Mouse (Mus musculus): ENCODE data around the gene Bcdin3d. TPM values are rescaled to one million over a fixed set of nuclear protein-coding genes. Genes with fewer than 3 reads are reported as not detected.
A peak's percentile ranks its signal among the peaks of the same experiment; 100 is the strongest.
"Not testable (repeated sequence)": the region's sequence is repeated elsewhere in the genome, so short reads cannot be mapped to it uniquely, and the experiment has no call there.

The Bcdin3d gene
- total RNA-seq, 2 experiments from 2014 or later = 4.6 to 4.7 TPM

DNA sequence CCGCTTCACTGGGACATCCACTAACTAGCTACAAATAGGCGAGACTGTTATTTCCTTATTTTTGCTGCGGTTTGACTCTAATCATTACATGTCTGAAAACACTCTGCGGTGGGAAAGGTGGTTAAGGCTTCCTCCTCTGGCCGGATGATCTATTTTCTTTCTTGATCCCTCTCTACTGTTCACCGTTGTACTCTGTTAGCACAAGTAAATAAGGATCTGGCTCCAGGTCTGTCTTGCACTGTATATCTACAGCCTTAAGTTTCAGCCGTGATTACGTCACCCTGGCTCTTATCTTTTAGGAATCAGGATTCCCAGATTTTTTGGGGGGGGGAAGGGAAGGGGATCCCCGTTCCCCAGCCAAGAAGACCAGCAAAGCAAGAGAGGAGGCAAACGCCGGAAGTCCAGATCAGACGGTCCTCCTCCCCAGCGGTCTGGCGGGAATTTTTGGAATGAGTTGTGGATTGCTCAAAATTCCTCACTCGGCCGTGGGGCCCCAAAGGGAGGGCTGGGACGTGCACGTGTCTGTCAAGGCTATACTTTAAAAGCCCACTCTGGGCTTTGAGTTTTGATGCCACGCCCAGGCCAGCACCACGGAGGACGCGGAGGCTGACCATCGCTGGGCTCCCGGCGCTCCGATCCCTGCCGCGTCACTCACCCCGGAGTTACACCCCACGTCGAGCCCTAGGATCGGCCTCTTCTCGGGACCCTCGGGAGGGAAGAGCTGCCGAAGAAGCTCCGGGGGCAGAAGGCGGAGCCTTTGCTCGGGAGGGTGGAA is 542 bp downstream of the Bcdin3d start:
- peak; percentile 54 to 57 for DNase-seq (ENCODE audit: low spot score in 2 of 2)

DNA sequence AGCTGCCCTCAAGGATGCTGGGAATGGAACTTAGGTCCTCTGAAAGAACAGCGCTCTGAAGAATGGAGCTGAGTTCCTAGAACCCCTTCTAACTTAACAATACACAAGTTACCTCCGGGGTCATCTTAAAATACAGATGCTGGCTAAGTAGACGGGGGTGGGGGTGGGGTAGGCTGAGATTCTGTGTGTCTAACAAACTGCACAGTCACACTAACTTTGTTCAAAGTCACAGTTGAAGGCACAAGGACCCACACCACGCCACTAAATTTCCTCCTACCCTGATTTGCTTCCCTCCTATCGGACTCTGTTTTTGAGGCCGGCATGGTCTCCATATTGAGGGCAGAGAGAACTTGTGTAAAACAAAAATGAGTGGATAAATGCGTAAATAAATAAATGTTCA is 1.6 kb downstream of the Bcdin3d start:
- no peak for DNase-seq (ENCODE audit: low spot score in 2 of 2)

DNA sequence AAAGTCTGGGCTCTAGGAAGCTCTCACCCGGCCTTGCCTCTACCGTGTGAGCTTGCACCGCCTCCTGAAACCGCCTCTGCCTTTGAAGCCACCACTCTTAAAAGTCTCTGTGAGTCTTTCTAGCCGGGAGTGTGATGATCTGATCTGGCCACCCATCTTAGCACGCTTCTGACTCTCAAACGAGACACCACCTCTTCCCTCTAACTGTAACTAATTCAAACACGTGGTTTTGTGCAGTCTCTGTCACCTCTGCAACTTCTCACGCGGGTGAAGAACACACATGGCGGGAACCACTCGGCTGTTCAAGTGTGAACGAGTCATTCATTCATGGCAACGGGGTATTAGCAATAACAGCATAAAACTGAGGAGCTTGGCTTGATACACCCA is 2.9 kb downstream of the Bcdin3d start:
- no peak for DNase-seq (ENCODE audit: low spot score in 2 of 2)

DNA sequence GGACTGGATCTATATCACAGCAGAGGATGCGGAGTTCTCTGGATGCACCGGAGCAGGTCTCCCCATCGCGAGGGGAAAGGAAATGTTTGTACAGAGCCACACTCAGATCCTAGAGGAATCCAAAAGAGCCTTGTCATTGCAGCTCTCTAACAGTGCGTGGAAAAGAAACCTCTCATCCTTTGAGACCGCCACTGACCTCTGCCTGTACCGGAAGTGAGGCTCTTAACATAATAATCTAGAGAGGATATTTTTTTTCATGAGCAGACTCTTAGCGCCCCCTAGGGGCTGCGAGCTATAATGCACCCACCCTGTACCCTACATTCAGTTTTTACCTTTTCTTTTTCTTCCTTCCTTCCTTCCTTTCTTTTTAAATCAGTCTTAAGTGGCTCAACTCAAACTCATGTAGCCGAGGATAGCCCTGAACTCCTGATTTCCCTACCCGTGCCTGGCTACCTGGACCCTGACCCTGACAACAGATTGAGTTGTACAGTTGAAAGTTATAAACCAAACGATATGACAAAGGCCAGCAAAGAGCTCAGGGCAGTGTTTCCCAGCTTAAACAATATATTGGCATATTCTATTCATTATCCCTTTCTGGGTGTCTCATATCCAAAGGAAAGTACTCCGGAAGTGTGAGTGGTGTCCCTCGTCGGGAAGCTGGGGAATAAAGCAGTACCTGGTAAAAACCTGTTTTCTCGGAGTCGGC is 3.4 kb downstream of the Bcdin3d start:
- peak; percentile 48 to 60 for DNase-seq (ENCODE audit: low spot score in 2 of 2)

DNA sequence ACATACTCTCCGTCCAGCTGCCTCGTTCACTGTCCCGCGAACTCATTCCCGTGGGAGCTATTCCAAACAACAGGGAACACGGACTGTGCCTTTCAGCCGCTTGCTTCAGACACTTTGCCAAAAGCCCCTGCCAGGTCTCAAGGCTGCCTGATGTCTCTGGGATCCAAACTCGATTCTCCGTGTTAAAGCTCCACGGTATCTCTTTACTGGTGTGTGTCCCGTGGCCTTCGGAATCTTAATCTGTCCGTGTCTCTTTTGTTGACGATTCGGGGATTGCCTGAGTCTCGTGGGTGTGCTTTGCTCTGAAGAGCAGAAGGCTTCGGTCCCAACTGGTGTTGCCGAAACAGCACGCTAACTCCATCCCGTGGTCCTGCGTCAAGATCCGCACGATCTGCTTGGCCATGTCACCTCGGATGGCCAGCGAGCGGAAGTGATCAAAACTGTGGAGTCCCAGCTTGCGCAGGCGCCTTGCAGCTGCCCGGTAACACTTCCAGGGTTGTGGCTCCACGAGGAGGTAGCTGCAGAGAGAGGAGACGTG is 4.2 kb downstream of the Bcdin3d start:
- no peak for DNase-seq (ENCODE audit: low spot score in 2 of 2)

DNA sequence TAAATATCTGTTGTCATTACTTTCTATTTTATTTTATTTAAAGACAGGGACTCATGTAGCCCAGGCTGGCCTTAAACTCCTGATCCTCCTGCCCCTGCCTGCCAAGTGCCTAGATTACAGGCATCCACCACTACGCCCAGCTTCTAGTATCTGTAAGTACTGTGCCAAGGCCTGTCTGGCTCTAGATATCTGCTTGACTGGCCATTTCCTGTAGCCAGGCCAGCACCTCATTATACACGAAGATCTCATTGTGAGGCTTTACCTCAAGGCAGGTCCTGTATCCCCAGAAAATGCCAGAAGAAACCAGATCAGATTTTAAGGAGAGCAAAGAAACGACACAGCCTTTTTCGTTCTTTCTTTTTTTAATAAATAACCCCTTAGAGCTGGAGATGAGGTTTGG is 4.8 kb downstream of the Bcdin3d start:
- DNase-seq (ENCODE audit: low spot score in 2 of 2) = no peak

DNA sequence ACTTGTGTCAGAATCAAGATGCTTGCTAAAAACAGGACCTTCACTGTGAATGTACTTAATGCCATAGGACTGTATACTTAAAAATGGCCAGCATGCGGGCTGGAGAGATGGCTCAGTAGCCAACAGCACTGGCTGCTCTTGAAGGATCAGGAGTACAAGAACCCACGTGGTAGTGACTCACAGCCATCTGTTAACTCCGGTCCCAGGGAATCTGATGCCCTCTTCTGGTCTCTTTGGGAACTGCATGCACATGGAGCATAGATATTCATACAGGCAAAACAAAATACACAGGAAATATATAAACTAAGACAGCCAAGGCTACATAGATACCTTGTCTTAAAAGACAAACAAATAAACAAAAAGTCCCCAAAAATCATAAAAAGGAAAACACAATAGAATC is 5.5 kb downstream of the Bcdin3d start:
- peak; percentile 78 to 81 for DNase-seq (ENCODE audit: low spot score in 2 of 2)

DNA sequence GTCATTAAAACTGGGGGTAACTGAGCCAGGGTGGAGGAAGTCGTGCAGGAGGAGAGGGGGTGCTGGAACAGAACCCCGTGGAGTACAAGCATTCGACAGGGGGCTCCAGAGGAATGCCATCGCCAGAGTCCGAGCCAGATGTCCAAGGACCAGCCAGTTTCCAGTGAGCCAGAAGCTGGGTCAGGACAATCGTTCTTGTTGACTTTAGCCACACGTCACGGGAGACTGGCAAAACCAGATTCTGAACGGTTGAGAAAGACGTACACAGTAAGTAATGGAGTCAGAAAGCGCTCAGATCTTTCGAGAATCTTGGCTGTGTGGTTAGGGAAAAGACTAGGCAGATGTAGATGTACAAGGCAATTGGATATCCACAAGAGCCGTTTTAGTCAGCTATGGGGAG is 11.3 kb downstream of the Bcdin3d start:
- no peak for DNase-seq (ENCODE audit: low spot score in 2 of 2)

DNA sequence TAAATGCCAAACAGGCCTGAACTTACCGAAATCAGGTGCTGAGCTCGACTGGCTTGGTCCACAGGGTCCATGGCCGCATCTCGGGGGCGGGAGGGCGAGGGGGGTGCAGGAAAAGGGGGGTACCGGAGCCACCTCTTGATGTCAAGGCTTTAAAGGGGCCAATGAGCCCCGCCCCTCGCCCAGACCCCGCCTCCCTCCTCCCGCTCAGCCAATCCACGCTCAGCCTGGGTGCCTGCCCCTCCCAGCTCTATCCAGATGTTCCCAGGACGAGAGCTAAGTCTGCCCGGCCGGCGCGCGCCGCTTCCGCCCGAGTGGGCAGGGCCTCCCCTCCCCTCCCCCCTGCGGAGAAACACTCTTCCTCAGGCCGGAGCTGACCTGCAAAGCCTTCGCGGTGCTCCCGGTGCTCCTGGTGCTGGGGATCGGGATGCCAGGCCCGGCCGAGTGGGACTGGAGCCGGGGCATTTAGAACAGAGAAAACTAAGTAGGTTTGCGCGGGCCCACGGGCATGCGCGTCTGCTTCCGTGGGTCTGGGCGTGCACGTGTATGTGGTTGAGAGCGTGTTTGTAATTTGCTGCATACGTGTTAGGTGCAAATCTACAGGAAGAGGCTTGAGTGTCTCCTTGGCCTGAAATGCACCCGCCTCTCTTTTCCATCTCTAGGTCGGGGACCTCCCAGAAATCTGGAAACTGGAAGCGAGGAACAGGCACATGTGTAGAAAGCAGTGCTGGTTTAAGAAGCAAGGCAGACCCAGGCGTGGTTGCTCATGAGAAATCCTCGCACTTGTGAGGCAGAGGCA is 16.7 kb downstream of the Bcdin3d start, which contains the start of gene Nckap5l:
TSS of gene Nckap5l (minus strand) at position 143 of the 796 bp plus-strand sequence.
- DNase-seq (ENCODE audit: low spot score in 2 of 2) = peak; percentile 86 to 88

DNA sequence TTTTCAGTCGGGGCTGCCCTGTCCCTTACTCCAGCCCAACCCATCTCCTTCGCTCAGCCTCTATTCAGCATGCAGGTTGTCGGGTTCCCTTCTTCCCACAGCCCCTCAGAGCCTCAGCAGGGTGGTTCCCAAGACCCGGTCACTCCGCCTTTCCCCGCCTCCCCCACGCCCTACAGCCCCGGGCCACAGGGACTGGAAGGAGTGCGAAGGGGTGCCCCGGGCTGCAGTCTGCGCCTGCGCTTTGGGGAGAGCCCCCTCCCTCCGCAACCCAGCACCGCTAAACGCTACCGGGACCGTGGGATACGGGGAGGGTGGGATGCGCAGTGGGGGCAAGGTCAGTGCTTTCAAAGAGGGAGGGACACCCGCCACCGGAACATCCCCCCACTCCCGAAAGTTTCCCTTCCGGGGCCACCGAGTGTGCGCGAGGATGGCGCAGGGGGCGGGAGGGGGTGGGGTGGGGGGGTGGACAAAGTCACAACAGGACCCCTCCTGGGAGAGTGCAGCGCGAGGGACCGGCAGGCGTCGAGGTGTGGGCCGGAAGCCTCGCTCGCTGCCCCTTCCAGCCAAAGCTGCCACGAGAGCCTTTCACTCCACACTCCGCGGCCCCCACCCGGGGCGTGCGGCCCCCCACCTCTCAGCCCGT is 17.4 kb downstream of the Bcdin3d start:
- DNase-seq (ENCODE audit: low spot score in 2 of 2) = peak; percentile 67

DNA sequence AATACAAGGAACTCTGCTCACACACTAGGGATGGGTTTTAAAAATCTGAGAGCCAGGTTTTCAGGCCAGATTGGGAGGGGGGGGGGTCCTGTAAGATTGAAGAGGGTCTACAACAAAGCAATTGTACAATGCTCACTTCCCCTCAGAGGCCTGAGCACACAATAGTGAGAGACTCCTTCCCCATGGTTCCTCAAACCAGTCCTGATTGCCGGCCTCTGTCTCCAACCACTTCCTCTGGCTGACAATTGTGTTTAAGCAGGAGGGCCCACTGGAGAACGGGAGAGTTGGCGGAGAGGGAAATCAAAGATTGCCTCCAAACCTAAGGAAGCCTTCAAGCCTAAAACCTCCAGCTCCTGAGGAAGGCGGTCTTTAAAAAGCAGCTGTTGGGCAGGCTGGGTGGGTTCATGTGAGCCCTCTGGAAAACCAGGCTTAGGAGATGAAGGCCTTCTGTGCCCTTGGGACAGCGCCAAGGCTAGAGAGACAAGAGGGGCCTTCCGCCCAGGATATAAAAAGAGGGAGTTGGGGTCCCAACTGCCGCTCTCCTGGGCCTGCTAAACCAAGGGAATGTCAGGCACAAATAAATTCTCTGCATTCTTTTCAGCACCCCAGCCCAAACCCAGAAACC is 18.1 kb downstream of the Bcdin3d start:
- DNase-seq (ENCODE audit: low spot score in 2 of 2) = peak in 1 of 2 experiments; percentile 23

DNA sequence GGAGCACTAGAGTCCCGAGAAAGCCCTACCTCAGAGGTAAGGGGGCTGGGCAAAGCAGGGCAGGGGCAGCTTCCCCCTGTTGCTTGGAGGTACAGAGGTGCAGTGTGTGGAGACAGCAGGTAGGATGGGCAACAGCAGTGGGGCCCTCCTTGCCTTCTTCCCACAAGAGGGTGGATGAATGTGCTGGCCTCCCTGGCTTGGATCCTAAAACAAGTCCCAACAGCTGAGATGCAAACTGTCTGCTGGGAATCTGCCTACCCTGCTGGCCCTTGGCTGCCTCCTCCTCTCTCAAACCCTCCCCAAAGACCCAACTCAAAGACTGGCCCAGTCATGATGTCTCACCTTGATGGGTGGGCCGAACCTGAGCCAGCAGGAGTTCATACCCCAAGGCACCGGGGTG is 19.1 kb downstream of the Bcdin3d start:
- no peak for DNase-seq (ENCODE audit: low spot score in 2 of 2)

DNA sequence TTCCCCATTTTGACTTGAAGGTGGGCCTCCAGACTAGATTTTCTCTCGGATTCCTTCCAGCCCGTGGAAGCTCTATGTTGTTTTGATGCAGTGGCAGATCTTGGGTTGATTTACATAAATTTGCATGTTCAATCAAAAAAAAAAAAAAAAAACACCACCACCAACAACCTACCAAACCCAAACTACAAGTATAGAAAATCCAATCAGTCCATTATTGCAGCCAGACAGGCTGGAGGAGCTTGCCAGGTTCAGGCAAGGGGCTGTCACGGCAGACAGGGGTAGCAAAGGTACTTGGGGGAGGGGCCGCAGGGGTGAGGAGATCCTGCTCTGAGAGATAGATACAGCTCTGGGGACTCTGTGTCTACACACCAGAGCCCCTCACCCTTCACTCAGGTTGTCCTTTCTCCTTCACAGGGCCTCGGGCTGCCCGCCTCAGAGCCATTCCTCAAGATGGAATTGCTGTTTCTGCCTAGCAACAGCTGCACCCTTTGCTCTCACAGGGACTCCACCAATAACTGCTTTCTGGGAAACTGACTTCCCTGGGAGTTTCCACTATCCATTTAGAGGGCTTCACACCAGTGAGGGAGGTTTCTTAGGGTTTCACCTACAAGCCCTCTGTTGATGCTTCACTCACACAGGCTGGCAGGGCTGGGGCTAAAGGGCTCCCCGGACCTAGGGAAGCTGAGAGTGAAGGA is 19.8 kb downstream of the Bcdin3d start:
- DNase-seq (ENCODE audit: low spot score in 2 of 2) = no peak

DNA sequence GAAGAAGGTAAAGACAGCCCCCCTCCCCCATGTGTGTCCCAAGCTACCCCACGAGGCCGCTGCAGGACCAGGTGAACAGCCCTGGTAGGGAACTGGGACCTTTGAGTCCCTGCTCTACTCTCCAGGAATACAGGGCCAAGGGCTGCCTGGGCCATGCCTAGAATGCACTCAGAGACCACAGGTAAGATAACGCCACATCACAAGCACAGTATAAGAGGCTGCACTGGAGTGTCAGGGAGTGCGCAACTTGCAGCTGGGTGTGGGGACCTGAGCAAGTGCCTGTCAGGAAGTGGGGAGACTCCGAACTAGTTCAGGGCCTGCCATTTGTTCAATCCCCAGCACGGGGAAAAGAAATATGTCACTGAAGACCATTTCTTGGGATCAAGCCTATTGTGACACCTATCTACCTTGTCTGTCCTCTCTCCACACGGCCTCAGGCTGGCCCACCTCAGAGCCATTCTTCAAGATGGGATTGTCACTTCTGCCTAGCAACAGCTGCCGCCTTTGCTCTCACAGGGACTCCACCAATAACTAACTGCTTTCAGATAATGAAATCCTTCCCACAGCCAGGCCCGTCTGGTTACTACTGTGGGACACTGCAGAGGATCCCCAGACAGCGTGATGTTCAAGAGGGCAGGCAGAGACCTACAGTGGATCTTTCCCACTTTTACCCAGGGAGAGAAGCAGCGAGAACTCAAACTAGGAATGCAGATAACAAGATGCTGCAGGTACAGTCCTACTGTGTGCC is 21.2 kb downstream of the Bcdin3d start:
- no peak for DNase-seq (ENCODE audit: low spot score in 2 of 2)

DNA sequence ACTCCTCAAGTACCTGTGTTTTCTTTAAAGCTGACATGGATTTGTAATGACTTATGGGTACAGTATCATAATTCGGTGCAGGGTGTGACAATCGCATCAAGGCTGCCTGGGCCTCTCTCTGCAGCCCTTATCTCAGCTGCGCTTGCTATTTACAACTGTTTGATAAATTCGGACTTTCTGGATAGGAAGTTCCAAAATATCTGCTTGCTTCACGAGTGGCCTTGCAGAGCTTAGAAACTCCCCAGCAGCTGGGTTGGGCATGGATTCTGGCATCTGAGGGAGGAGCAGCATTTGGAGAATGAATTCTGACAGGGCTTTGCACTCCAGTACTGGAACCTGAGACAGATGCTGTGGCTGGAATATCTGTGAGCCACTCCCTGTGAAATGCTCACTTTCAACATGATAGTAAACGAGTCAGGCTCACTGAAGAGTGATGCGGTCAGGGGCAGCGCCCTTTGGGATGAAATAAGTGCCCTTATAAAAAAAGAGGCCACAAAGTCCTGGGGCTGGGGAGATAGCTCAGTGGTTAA is 24.7 kb downstream of the Bcdin3d start:
- peak in 1 of 2 experiments; percentile 20 for DNase-seq (ENCODE audit: low spot score in 2 of 2)

DNA sequence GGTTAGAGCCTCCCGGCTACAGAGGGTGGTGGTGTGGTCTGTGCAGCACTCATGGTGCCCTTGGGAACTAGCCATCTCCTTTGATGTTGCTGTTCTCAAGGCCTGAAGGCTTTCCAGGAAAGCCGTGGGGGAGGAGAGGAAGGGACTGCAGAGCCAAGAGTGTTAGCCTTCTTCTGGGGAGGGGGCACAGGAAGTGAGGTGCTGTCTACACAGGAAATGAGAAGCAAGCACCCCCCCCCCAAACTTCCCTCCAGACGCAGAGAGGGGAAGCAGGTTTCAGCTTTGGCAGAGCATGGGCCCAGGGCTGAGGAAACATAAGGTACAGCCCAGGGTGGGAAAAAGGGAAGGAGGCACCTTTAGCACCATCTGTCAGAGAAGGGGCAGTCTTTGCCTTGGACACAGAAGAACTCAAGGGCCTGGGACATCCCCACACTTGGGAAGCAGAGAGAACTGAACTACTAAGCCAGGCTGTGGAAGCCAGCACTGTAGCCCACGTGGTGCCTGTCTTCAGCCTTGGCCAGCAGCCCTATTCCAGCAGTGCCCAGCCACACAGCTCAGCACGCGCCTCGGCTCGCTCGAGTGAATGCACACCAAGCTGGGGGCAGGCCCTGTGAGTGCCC is 25.3 kb downstream of the Bcdin3d start:
- peak; percentile 49 to 53 for DNase-seq (ENCODE audit: low spot score in 2 of 2)

DNA sequence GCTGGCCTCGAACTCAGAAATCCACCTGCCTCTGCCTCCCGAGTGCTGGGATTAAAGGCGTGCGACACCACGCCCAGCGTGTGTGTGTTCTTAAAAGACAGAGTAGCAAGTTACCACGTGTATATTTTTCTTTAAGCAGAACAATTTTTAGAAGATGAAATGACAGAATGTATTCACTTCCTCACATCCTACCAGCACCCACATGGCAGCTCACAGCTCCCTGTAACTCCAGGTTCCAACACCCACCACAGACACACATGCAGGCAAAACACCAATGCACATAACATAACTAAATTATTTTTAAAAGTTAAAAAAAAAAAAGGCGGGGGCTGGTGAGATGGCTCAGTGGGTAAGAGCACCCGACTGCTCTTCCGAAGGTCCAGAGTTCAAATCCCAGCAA is 28.4 kb downstream of the Bcdin3d start:
- DNase-seq (ENCODE audit: low spot score in 2 of 2) = not testable (repeated sequence)

DNA sequence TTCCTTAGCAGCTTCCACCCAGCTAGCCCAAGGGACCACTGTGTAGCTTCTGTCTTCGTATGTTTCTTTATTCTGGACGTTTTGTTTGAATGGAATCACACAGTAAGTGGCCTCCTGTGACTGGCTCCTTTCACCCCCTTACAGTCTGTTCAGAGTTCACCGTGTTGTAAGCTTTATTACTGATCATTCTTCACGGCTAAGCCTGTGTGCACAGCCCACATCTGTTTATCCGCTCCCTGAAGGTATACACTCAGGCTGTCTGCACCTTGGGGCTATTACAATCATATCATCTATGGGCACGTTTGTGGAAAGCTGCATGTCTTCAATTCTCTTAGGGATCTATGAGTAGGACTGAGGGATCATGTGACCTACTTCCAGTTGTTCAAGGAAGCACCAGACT is 29.0 kb downstream of the Bcdin3d start:
- DNase-seq (ENCODE audit: low spot score in 2 of 2) = no peak
